Mouse (Mus musculus): ENCODE results near the gene Ptpra. TPM values are rescaled to one million over a fixed set of nuclear protein-coding genes. Genes with fewer than 3 reads are reported as not detected.

The Ptpra gene
- 96.7 and 105 TPM in 2 replicates for total RNA-seq (2014; rRNA removed)
- 143 and 145 TPM in 2 replicates for polyA plus RNA-seq (2015; fragmentation: Nextera tagmentation; extraction: Ambion mirVana)

DNA sequence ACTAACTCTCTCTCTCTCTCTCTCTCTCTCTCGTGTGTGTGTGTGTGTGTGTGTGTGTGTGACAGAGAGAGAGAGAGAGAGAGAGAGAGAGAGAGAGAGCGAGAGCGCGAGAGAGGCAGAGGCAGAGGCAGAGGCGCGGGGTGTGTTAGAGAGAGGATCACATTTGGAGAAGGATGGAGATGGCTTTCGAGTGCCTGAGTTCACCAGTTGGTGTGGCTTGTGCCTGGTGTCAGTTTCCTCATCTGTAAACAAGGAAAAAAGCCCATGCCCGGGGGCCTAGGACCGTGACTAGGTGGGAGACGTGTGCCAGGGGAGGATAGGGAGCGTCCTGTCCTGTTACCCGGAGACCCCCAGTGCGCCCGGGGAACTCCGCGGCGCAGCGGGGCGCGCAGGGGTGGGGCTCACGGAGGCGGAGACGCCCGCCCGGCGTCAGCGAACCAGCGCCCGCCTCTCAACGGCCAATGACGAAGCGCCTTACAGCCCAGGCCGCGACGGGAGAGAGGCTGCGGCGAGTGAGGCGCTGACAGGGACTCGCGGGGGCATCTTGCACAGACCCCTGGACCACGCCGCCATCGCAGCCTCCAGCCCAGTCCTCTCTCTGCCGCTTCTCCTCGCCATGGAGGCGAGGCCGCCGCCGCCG lies at the start of gene Ptpra:
Gene Ptpra, plus strand, starts transcription at position 485 of the 640 bp plus-strand sequence.
- no peaks in the 10 kb centered on the region for H3K9me3 ChIP-seq (ENCODE audit: low read length)
- H3K27me3 ChIP-seq (ENCODE audit: insufficient read depth, low read length) = no peaks in the 10 kb centered on the region
- H3K36me3 ChIP-seq (ENCODE audit: insufficient read depth, low read length) = no peaks in the 10 kb centered on the region
- peak; percentile 98 for ATAC-seq
- peak within 1 kb of the TSS; percentile 60 for H3K4me2 ChIP-seq (ENCODE audit: low read depth, low read length)
- peak within 1 kb of the TSS; percentile 86 for H3K9ac ChIP-seq (replicated peaks; ENCODE audit: low read length)
- TF ChIP-seq CTCF (IDR thresholded peaks at IDR 0.05; ENCODE audit: low read depth) = no peak
- peaks cover 17% of the 10 kb centered on the region for H3K4me1 ChIP-seq (ENCODE audit: insufficient read depth, low read length)
- peak within 1 kb of the TSS; percentile 88 for H3K27ac ChIP-seq
- DNase-seq (ENCODE audit: low spot score) = peak; percentile 95
- peak within 1 kb of the TSS; percentile 93 for H3K4me3 ChIP-seq (ENCODE audit: low read length)
- under 1% methylated on average over 33 of the region's 50 CpGs for WGBS

DNA sequence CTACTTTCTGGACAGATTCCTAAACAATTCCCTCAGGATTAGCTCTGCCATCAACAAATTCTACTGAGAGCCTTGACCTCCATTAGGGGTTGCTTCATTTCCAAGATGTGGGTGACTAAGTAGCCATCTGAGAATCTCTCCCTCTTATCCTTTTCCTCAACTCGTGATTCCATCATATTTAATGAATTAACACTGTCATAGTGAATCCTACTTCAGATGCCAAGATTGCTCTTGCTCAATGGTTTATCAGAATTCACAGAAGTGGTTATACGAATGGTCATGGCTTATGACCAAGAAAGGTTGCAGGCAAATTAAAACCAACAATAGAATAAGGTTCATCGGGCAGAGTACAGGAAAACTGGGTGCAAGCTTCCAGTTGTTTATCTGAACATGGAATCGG lies 48.2 kb upstream of the Ptpra start:
- DNase-seq (ENCODE audit: low spot score) (no peak), ATAC-seq (no peak)
- Histone ChIP-seq H3K27me3 (ENCODE audit: insufficient read depth, low read length) (no peaks in the 10 kb centered on the region), H3K4me3 (ENCODE audit: low read length) (no peak overlapping the region), H3K9me3 (ENCODE audit: low read length) (no peaks in the 10 kb centered on the region), H3K27ac (no peak overlapping the region), H3K36me3 (ENCODE audit: insufficient read depth, low read length) (no peaks in the 10 kb centered on the region), H3K4me1 (ENCODE audit: insufficient read depth, low read length) (peaks cover 3% of the 10 kb centered on the region; the same call in 1 of the 2 replicates), H3K9ac (replicated peaks; ENCODE audit: low read length) (no peak overlapping the region), H3K4me2 (ENCODE audit: low read depth, low read length) (no peak overlapping the region)
- WGBS = 83% methylated on average over 4 of the region's 4 CpGs
- no peak for TF ChIP-seq CTCF (IDR thresholded peaks at IDR 0.05; ENCODE audit: low read depth)

- H3K9me3 ChIP-seq (ENCODE audit: low read length) = no peaks in the 10 kb centered on the region
Observed at GRCm38 (mm10) chr2:130404939-130405338, 45.1 kb upstream of the Ptpra start, which contains the start of the genes Gm28372 and 1700020A23Rik. Gene Gm28372 (plus strand): TSS chr2:130405239. Gene 1700020A23Rik (plus strand): TSS chr2:130405259.

GRCm38 (mm10) chr2:130406178-130406577 lies 43.9 kb upstream of the Ptpra start, which contains the start of gene Tmem239:
Gene Tmem239 (plus strand): TSS chr2:130406478.
- Histone ChIP-seq H3K27ac (no peak within 1 kb of the TSS), H3K9ac (replicated peaks; ENCODE audit: low read length) (no peak within 1 kb of the TSS), H3K36me3 (ENCODE audit: insufficient read depth, low read length) (no peaks in the 10 kb centered on the region), H3K4me3 (ENCODE audit: low read length) (no peak within 1 kb of the TSS), H3K4me1 (ENCODE audit: insufficient read depth, low read length) (0 out of 2 replicates have a peak, but pooled peaks cover 3% of the 10 kb centered on the region), H3K9me3 (ENCODE audit: low read length) (no peaks in the 10 kb centered on the region), H3K4me2 (ENCODE audit: low read depth, low read length) (no peak within 1 kb of the TSS), H3K27me3 (ENCODE audit: insufficient read depth, low read length) (no peaks in the 10 kb centered on the region)
- TF ChIP-seq CTCF (IDR thresholded peaks at IDR 0.05; ENCODE audit: low read depth) = no peak
- DNase-seq (ENCODE audit: low spot score) (no peak), ATAC-seq (no peak)
- 87% methylated on average over 2 of the region's 2 CpGs for WGBS

More at GRCm38 (mm10) chr2:130404939-130405338, 45.1 kb upstream of the Ptpra start, which contains the start of the genes Gm28372 and 1700020A23Rik:
- TF ChIP-seq CTCF (IDR thresholded peaks at IDR 0.05; ENCODE audit: low read depth) = no peak
- DNase-seq (ENCODE audit: low spot score) (no peak), ATAC-seq (no peak)
- Histone ChIP-seq H3K9ac (replicated peaks; ENCODE audit: low read length) (no peak within 1 kb of the TSS), H3K27ac (no peak within 1 kb of the TSS), H3K4me2 (ENCODE audit: low read depth, low read length) (no peak within 1 kb of the TSS), H3K4me3 (ENCODE audit: low read length) (no peak within 1 kb of the TSS), H3K4me1 (ENCODE audit: insufficient read depth, low read length) (0 out of 2 replicates have a peak, but pooled peaks cover 3% of the 10 kb centered on the region), H3K36me3 (ENCODE audit: insufficient read depth, low read length) (no peaks in the 10 kb centered on the region), H3K27me3 (ENCODE audit: insufficient read depth, low read length) (no peaks in the 10 kb centered on the region)
- WGBS = 81% methylated on average over 1 of the region's 1 CpGs

DNA sequence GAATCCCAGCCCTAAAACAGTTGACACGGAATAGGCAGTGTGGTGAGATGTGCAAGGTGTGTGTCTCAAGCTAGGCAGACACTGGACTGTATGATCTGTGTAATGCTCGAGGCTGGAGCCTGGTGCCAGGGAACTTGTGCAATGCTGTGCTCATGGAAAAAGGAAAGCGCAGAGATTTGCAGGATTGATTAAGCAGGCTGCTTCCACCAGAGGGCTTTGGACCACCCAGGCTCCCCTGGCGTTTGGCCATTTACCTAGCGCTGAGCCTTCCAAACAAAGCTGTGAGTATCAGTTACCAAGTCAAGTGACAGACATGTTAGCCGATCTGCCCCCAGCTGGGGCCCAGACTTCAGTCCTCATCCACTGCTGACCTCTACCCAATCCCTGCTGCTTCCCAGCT lies 41.9 kb upstream of the Ptpra start:
- WGBS = 14% methylated on average over 6 of the region's 6 CpGs
- ATAC-seq (no peak; the same call in 1 of the 2 replicates), DNase-seq (ENCODE audit: low spot score) (peak; percentile 63)
- no peak overlapping the region for H3K4me2 ChIP-seq (ENCODE audit: low read depth, low read length)
- peak; percentile 51 for TF ChIP-seq CTCF (IDR thresholded peaks at IDR 0.05; ENCODE audit: low read depth)
- H3K27me3 ChIP-seq (ENCODE audit: insufficient read depth, low read length) = no peaks in the 10 kb centered on the region
- H3K4me3 ChIP-seq (ENCODE audit: low read length) = no peak overlapping the region
- H3K36me3 ChIP-seq (ENCODE audit: insufficient read depth, low read length) = no peaks in the 10 kb centered on the region
- no peak overlapping the region for H3K9ac ChIP-seq (replicated peaks; ENCODE audit: low read length)
- no peaks in the 10 kb centered on the region for H3K9me3 ChIP-seq (ENCODE audit: low read length)
- H3K4me1 ChIP-seq (ENCODE audit: insufficient read depth, low read length) = 0 out of 2 replicates have a peak, but pooled peaks cover 3% of the 10 kb centered on the region
- H3K27ac ChIP-seq = no peak overlapping the region

DNA sequence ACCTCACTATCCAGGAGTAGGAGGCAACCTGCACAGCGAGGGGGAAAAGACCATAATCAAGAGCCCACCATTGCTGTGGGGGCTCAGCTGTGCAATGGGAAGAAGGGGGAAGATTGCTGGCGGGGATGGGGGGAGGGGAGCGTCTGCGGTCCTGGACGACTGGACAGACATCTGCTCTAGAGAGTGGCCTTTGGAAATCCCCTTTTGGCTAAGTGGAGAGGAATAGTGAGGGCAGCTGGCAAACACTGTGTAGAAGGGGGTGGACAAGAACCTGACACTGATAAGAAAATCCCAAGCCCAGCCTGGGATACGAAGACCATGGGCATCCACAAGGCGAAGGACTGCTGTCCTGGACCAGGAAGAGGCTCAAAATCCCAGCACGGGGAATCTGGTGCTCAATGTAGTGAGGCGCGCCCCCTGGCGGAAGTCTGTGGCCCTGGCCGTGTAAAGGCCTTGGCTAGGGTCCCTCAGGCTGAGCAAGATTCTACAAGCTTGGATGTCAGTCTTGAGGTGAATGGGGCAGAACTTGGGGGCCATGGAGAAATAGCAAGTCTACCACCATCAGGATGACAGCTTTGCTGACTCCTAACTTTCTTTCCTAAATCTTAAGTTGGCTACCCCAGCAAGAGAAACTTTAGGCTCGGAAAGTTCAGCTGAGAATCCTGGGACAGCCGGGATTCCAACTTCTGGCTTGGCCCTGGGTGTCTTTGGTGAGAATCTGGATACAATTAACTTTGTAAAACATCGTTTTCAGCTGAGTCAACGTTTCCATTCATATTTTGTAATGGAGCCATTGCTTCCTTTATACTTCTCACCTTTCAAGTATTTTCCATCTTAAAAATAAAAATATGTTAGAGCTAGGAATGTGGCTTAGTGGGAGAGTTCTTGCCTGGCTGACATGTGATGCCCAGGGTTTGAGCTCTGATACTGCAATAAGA lies 38.3 kb upstream of the Ptpra start:
- Histone ChIP-seq H3K27me3 (ENCODE audit: insufficient read depth, low read length) (no peaks in the 10 kb centered on the region), H3K4me2 (ENCODE audit: low read depth, low read length) (no peak overlapping the region), H3K36me3 (ENCODE audit: insufficient read depth, low read length) (no peaks in the 10 kb centered on the region), H3K9ac (replicated peaks; ENCODE audit: low read length) (no peak overlapping the region), H3K4me3 (ENCODE audit: low read length) (no peak overlapping the region), H3K27ac (no peak overlapping the region), H3K9me3 (ENCODE audit: low read length) (no peaks in the 10 kb centered on the region), H3K4me1 (ENCODE audit: insufficient read depth, low read length) (0 out of 2 replicates have a peak, but pooled peaks cover 3% of the 10 kb centered on the region)
- DNase-seq (ENCODE audit: low spot score) = peak; percentile 89
- TF ChIP-seq CTCF (IDR thresholded peaks at IDR 0.05; ENCODE audit: low read depth) = peak; percentile 92
- ATAC-seq = peak; percentile 83
- WGBS = 37% methylated on average over 16 of the region's 16 CpGs
